Mouse (Mus musculus): ENCODE measurements around the gene Gm11733. TPM values are rescaled to one million over a fixed set of nuclear protein-coding genes. Genes with fewer than 3 reads are reported as not detected.

Gene Gm11733
- total RNA-seq, 2 experiments from 2014 or later: not detected

DNA sequence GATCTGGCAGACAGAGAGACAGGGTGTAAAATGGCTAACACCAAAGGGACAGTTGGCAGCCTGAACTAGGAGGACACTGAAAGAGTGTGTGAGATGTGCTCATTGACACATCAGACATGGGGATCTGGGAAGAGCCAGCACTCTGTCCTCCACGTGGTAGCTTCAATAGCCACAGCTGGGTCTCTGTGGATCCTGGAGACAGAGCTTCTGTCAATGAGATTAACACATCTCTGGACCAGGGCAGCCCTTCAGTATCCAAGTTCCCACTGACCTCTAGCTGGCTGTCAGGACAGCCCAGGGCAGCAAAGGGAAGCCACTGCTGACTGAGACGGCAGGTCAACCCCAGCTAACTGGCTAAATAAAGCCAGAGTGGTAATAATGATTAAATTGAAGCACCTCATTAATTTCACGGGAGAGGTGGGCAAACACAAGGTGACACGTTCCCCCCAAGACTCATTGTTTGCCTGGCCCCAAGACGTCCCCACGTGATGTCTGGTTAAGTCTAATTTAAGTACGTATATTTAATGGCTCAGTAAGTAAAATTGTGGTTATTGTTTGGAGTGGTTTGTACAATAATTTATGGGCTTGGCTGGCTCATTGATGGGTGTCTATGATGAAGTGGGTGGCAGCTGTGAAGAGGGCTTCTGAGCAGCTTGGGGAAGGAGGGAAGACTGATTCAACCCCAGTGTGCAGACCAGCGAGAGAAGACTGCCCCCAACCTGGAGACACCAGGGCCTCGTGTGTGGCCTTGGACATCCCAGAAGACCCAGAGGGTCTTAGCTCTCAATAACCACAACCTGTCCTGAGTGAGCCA is 51.5 kb downstream of the Gm11733 start:
- peak; percentile 42 for DNase-seq

DNA sequence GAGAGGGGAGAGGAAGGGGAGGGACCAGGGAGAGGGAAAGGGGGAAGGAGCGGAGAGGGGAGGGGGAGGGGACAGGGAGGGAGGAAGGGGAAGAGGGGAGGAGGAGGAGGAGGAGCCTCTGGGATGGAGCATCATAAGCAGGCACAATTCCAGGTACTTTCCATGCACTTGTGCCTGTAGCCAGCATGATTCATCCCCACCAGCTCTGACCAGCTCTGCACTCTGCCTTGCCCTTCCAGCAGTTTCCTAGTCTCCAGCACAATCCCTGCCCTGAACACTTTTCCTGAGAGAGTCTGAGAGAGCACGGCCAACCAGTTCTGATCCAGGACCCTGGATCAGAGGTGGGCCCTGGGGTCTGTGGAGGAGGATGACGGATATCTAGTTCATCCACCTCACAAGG is 52.4 kb downstream of the Gm11733 start:
- DNase-seq: peak; percentile 57

Other genes with a start within 250 kb of the Gm11733 start
- 10 to 100 TPM; 17.2 to 18.2 TPM for gene Tnrc6c, start 169.9 kb downstream of the Gm11733 start, total RNA-seq (2021)